Mouse (Mus musculus): ENCODE results near the gene Fnbp1.

The Fnbp1 gene

GRCm38 (mm10) chr2:31013371-31014120 is 128.3 kb downstream of the Fnbp1 start:
- H3K9me3 ChIP-seq (ENCODE audit: low read length): no peaks in the 10 kb centered on the region
- TF ChIP-seq CTCF (conservative IDR thresholded peaks at IDR 0.05; ENCODE audit: low read length): no peak
- no peak for TF ChIP-seq POU5F1 (IDR thresholded peaks at IDR 0.05; ENCODE audit: borderline replicate concordance, low read length)
- TF ChIP-seq NANOG (IDR thresholded peaks at IDR 0.05; ENCODE audit: borderline replicate concordance, low read length): no peak
- H3K4me1 ChIP-seq (replicated peaks; ENCODE audit: low read depth, low read length): peaks cover 40% of the 10 kb centered on the region
- peaks cover 27% of the 10 kb centered on the region for H3K36me3 ChIP-seq (ENCODE audit: insufficient read depth, low read length)
- no peak overlapping the region for H3K4me3 ChIP-seq (replicated peaks; ENCODE audit: low read length)
- H3K27me3 ChIP-seq (ENCODE audit: insufficient read depth, low read length): no peaks in the 10 kb centered on the region

GRCm38 (mm10) chr2:31007208-31007607 is 134.6 kb downstream of the Fnbp1 start:
- TF ChIP-seq NANOG (IDR thresholded peaks at IDR 0.05; ENCODE audit: borderline replicate concordance, low read length) (no peak), POU5F1 (IDR thresholded peaks at IDR 0.05; ENCODE audit: borderline replicate concordance, low read length) (no peak), CTCF (conservative IDR thresholded peaks at IDR 0.05; ENCODE audit: low read length) (no peak)
- H3K4me3 ChIP-seq (replicated peaks; ENCODE audit: low read length): no peak overlapping the region
- H3K9me3 ChIP-seq (ENCODE audit: low read length): no peaks in the 10 kb centered on the region
- H3K4me1 ChIP-seq (replicated peaks; ENCODE audit: low read depth, low read length): peaks cover 29% of the 10 kb centered on the region
- no peaks in the 10 kb centered on the region for H3K27me3 ChIP-seq (ENCODE audit: insufficient read depth, low read length)
- H3K36me3 ChIP-seq (ENCODE audit: insufficient read depth, low read length): peaks cover 36% of the 10 kb centered on the region

GRCm38 (mm10) chr2:31006434-31006833 is 135.4 kb downstream of the Fnbp1 start:
- no peak for TF ChIP-seq POU5F1 (IDR thresholded peaks at IDR 0.05; ENCODE audit: borderline replicate concordance, low read length)
- no peak for TF ChIP-seq CTCF (conservative IDR thresholded peaks at IDR 0.05; ENCODE audit: low read length)
- TF ChIP-seq NANOG (IDR thresholded peaks at IDR 0.05; ENCODE audit: borderline replicate concordance, low read length): no peak
- H3K36me3 ChIP-seq (ENCODE audit: insufficient read depth, low read length): peaks cover 33% of the 10 kb centered on the region

GRCm38 (mm10) chr2:31005453-31005852 is 136.4 kb downstream of the Fnbp1 start:
- no peaks in the 10 kb centered on the region for H3K27me3 ChIP-seq (ENCODE audit: insufficient read depth, low read length)

More at GRCm38 (mm10) chr2:31006434-31006833, 135.4 kb downstream of the Fnbp1 start:
- Histone ChIP-seq H3K4me1 (replicated peaks; ENCODE audit: low read depth, low read length) (peaks cover 29% of the 10 kb centered on the region), H3K4me3 (replicated peaks; ENCODE audit: low read length) (no peak overlapping the region), H3K9me3 (ENCODE audit: low read length) (no peaks in the 10 kb centered on the region), H3K27me3 (ENCODE audit: insufficient read depth, low read length) (no peaks in the 10 kb centered on the region)

GRCm38 (mm10) chr2:31002857-31003256 is 139.0 kb downstream of the Fnbp1 start:
- Histone ChIP-seq H3K27me3 (ENCODE audit: insufficient read depth, low read length) (peaks cover 7% of the 10 kb centered on the region), H3K4me1 (replicated peaks; ENCODE audit: low read depth, low read length) (peaks cover 23% of the 10 kb centered on the region), H3K36me3 (ENCODE audit: insufficient read depth, low read length) (peaks cover 31% of the 10 kb centered on the region), H3K4me3 (replicated peaks; ENCODE audit: low read length) (no peak overlapping the region), H3K9me3 (ENCODE audit: low read length) (no peaks in the 10 kb centered on the region)
- TF ChIP-seq CTCF (conservative IDR thresholded peaks at IDR 0.05; ENCODE audit: low read length): no peak
- TF ChIP-seq POU5F1 (IDR thresholded peaks at IDR 0.05; ENCODE audit: borderline replicate concordance, low read length): no peak
- TF ChIP-seq NANOG (IDR thresholded peaks at IDR 0.05; ENCODE audit: borderline replicate concordance, low read length): no peak

More at GRCm38 (mm10) chr2:31005453-31005852, 136.4 kb downstream of the Fnbp1 start:
- peaks cover 26% of the 10 kb centered on the region for H3K36me3 ChIP-seq (ENCODE audit: insufficient read depth, low read length)
- no peak overlapping the region for H3K4me3 ChIP-seq (replicated peaks; ENCODE audit: low read length)
- peaks cover 26% of the 10 kb centered on the region for H3K4me1 ChIP-seq (replicated peaks; ENCODE audit: low read depth, low read length)
- no peak for TF ChIP-seq POU5F1 (IDR thresholded peaks at IDR 0.05; ENCODE audit: borderline replicate concordance, low read length)
- no peak for TF ChIP-seq CTCF (conservative IDR thresholded peaks at IDR 0.05; ENCODE audit: low read length)
- no peak for TF ChIP-seq NANOG (IDR thresholded peaks at IDR 0.05; ENCODE audit: borderline replicate concordance, low read length)
- H3K9me3 ChIP-seq (ENCODE audit: low read length): no peaks in the 10 kb centered on the region

GRCm38 (mm10) chr2:30998443-30999260 is 143.2 kb downstream of the Fnbp1 start:
- TF ChIP-seq POU5F1 (IDR thresholded peaks at IDR 0.05; ENCODE audit: borderline replicate concordance, low read length) (no peak), CTCF (conservative IDR thresholded peaks at IDR 0.05; ENCODE audit: low read length) (no peak)
- Histone ChIP-seq H3K4me1 (replicated peaks; ENCODE audit: low read depth, low read length) (peaks cover 27% of the 10 kb centered on the region), H3K4me3 (replicated peaks; ENCODE audit: low read length) (no peak overlapping the region), H3K36me3 (ENCODE audit: insufficient read depth, low read length) (peaks cover 8% of the 10 kb centered on the region), H3K9me3 (ENCODE audit: low read length) (no peaks in the 10 kb centered on the region), H3K27me3 (ENCODE audit: insufficient read depth, low read length) (peaks cover 9% of the 10 kb centered on the region)

- Histone ChIP-seq H3K4me1 (replicated peaks; ENCODE audit: low read depth, low read length) (peaks cover 35% of the 10 kb centered on the region), H3K9me3 (ENCODE audit: low read length) (0 out of 2 replicates have a peak, but pooled peaks cover 5% of the 10 kb centered on the region), H3K27me3 (ENCODE audit: insufficient read depth, low read length) (peaks cover 9% of the 10 kb centered on the region), H3K4me3 (replicated peaks; ENCODE audit: low read length) (no peak overlapping the region), H3K36me3 (ENCODE audit: insufficient read depth, low read length) (peaks cover 8% of the 10 kb centered on the region)
- no peak for TF ChIP-seq NANOG (IDR thresholded peaks at IDR 0.05; ENCODE audit: borderline replicate concordance, low read length)
- no peak for TF ChIP-seq CTCF (conservative IDR thresholded peaks at IDR 0.05; ENCODE audit: low read length)
- TF ChIP-seq POU5F1 (IDR thresholded peaks at IDR 0.05; ENCODE audit: borderline replicate concordance, low read length): no peak
Observed at GRCm38 (mm10) chr2:30995432-30995996, 146.3 kb downstream of the Fnbp1 start.

- peaks cover 2% of the 10 kb centered on the region for H3K36me3 ChIP-seq (ENCODE audit: insufficient read depth, low read length)
- H3K4me3 ChIP-seq (replicated peaks; ENCODE audit: low read length): no peak overlapping the region
- TF ChIP-seq POU5F1 (IDR thresholded peaks at IDR 0.05; ENCODE audit: borderline replicate concordance, low read length) (no peak), NANOG (IDR thresholded peaks at IDR 0.05; ENCODE audit: borderline replicate concordance, low read length) (no peak), CTCF (conservative IDR thresholded peaks at IDR 0.05; ENCODE audit: low read length) (no peak)
- H3K9me3 ChIP-seq (ENCODE audit: low read length): 0 out of 2 replicates have a peak, but pooled peaks cover 5% of the 10 kb centered on the region
- peaks cover 42% of the 10 kb centered on the region for H3K4me1 ChIP-seq (replicated peaks; ENCODE audit: low read depth, low read length)
- H3K27me3 ChIP-seq (ENCODE audit: insufficient read depth, low read length): peaks cover 9% of the 10 kb centered on the region
Observed at GRCm38 (mm10) chr2:30994853-30995252, 147.0 kb downstream of the Fnbp1 start.

Data from E14TG2a.4 (cell line).